Mouse (Mus musculus) 3134 (cell line): Measurements from ENCODE around the gene Nuf2.
A peak's percentile ranks its signal among the peaks of the same experiment; 100 is the strongest.
"Not testable (repeated sequence)": the region's sequence is repeated elsewhere in the genome, so short reads cannot be mapped to it uniquely, and the experiment has no call there.

Experiments used
- DNase-seq: peaks from one replicate; pipeline ENCODE4 v3.0.0-alpha.2; 2011; ENCODE audit warnings: low spot score; ENCODE audit not compliant: insufficient read length; ENCODE audit errors: extremely low read depth

Nuf2 gene

GRCm38 (mm10) chr1:169530876-169531701, at the start of gene Nuf2:
Nuf2 (minus strand) TSS chr1:169531464.
- DNase-seq: peak; percentile 90

- no peak for DNase-seq
These were observed 48.3 kb upstream of the Nuf2 start for GRCm38 (mm10) chr1:169579572-169579971.

GRCm38 (mm10) chr1:169574136-169574535, 42.9 kb upstream of the Nuf2 start:
- no peak for DNase-seq

- peak; percentile 4 for DNase-seq
These were observed 24.4 kb upstream of the Nuf2 start for GRCm38 (mm10) chr1:169555621-169556020.

- no peak for DNase-seq
These were observed 23.8 kb upstream of the Nuf2 start for GRCm38 (mm10) chr1:169555019-169555418.

- DNase-seq: no peak
These were observed 22.2 kb upstream of the Nuf2 start for GRCm38 (mm10) chr1:169553446-169553845.

- DNase-seq: no peak
These were observed 9.2 kb upstream of the Nuf2 start for GRCm38 (mm10) chr1:169540415-169540814.

GRCm38 (mm10) chr1:169531702-169532535, 655 bp upstream of the Nuf2 start:
- DNase-seq: no peak

GRCm38 (mm10) chr1:169529996-169530518, 1.2 kb downstream of the Nuf2 start:
- DNase-seq: no peak

- no peak for DNase-seq
These were observed 5.1 kb downstream of the Nuf2 start for GRCm38 (mm10) chr1:169526006-169526680.

- no peak for DNase-seq
These were observed 11.9 kb downstream of the Nuf2 start for GRCm38 (mm10) chr1:169519337-169519736.

GRCm38 (mm10) chr1:169517899-169518517, 13.3 kb downstream of the Nuf2 start:
- not testable (repeated sequence) for DNase-seq

- peak; percentile 37 for DNase-seq
These were observed 13.8 kb downstream of the Nuf2 start for GRCm38 (mm10) chr1:169517376-169517892.

GRCm38 (mm10) chr1:169506354-169506753, 24.9 kb downstream of the Nuf2 start:
- no peak for DNase-seq

GRCm38 (mm10) chr1:169502876-169503275, 28.4 kb downstream of the Nuf2 start:
- no peak for DNase-seq

GRCm38 (mm10) chr1:169495621-169496020, 35.6 kb downstream of the Nuf2 start:
- DNase-seq: no peak

- no peak for DNase-seq
These were observed 39.7 kb downstream of the Nuf2 start for GRCm38 (mm10) chr1:169491561-169491960.

- DNase-seq: peak; percentile 25
These were observed 45.8 kb downstream of the Nuf2 start for GRCm38 (mm10) chr1:169485408-169485885.

GRCm38 (mm10) chr1:169484565-169484964, 46.7 kb downstream of the Nuf2 start:
- DNase-seq: no peak
